Mouse (Mus musculus): ENCODE measurements around the gene Ccdc170. TPM values are rescaled to one million over a fixed set of nuclear protein-coding genes. Genes with fewer than 3 reads are reported as not detected.

The Ccdc170 gene
- polyA plus RNA-seq, 1 experiment from 2014 or later, result not detected

DNA sequence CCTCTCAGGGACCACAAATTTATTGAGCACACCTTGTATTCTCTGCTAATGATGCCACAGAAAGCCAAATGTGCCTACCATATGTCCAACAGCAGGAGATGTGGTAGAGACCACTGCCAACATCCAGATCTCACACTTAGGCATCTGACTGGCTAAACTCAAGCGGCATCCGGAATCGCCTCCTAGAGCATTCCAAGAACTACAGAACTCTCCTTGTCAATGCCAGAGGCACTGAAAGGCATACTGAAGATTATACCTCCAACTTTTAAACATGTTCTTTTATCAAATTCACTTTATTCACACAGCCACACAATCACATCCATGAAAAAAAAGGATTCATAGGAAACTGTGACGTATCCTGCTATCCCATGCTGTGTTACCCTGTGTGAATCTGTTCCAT lies 88.5 kb downstream of the Ccdc170 start:
- no peak overlapping the region for H3K9ac ChIP-seq (ENCODE audit: low read depth, low read length)
- no peaks in the 10 kb centered on the region for H3K36me3 ChIP-seq (ENCODE audit: control insufficient read depth, insufficient read depth)
- no peak overlapping the region for H3K4me3 ChIP-seq (ENCODE audit: low read depth, low read length)
- WGBS (ENCODE audit: insufficient replicate concordance), result 76% methylated on average over 4 of the region's 4 CpGs
- no peaks in the 10 kb centered on the region for H3K4me1 ChIP-seq (ENCODE audit: control insufficient read depth, low read depth, low read length)
- no peak for ATAC-seq (ENCODE audit: low read depth)
- H3K9me3 ChIP-seq (replicated peaks; ENCODE audit: control insufficient read depth, low read length), result no peaks in the 10 kb centered on the region
- no peaks in the 10 kb centered on the region for H3K27me3 ChIP-seq (ENCODE audit: control insufficient read depth, insufficient read depth, low read depth, low read length)
- H3K27ac ChIP-seq (ENCODE audit: low read length), result no peak overlapping the region
- no peak overlapping the region for H3K4me2 ChIP-seq (ENCODE audit: low read depth, low read length)

DNA sequence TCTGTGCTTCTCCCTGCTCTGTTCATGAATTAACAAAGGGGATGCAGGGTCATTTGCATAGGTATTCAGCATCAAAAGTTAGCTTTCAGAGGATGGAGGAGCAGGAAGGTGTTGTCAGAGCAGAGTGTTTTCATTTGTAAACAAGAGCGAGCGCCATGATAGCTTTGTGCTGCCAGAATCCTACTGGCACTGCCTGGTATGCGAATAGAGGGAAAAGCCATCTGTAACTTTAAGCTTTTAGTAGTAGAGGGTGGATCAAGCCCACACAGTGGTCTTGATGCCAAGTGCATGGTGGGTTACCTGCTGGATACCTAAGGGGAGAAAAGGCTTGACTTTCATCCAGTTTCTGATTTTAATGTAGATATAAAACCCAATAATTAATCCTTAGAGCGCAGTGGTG lies 89.0 kb downstream of the Ccdc170 start:
- no peak for ATAC-seq (ENCODE audit: low read depth)
- no peaks in the 10 kb centered on the region for H3K4me1 ChIP-seq (ENCODE audit: control insufficient read depth, low read depth, low read length)

GRCm38 (mm10) chr10:4581905-4582304 lies 99.6 kb downstream of the Ccdc170 start:
- no peak overlapping the region for H3K4me3 ChIP-seq (ENCODE audit: low read depth, low read length)
- H3K4me2 ChIP-seq (ENCODE audit: low read depth, low read length), result no peak overlapping the region
- no peak for ATAC-seq (ENCODE audit: low read depth)
- no peaks in the 10 kb centered on the region for H3K27me3 ChIP-seq (ENCODE audit: control insufficient read depth, insufficient read depth, low read depth, low read length)
- no peaks in the 10 kb centered on the region for H3K9me3 ChIP-seq (replicated peaks; ENCODE audit: control insufficient read depth, low read length)
- H3K27ac ChIP-seq (ENCODE audit: low read length), result no peak overlapping the region
- H3K4me1 ChIP-seq (ENCODE audit: control insufficient read depth, low read depth, low read length), result no peaks in the 10 kb centered on the region
- 63% methylated on average over 5 of the region's 5 CpGs for WGBS (ENCODE audit: insufficient replicate concordance)
- no peaks in the 10 kb centered on the region for H3K36me3 ChIP-seq (ENCODE audit: control insufficient read depth, insufficient read depth)
- no peak overlapping the region for H3K9ac ChIP-seq (ENCODE audit: low read depth, low read length)

More for the DNA sequence above, 89.0 kb downstream of the Ccdc170 start:
- Histone ChIP-seq H3K4me3 (ENCODE audit: low read depth, low read length) (no peak overlapping the region), H3K9me3 (replicated peaks; ENCODE audit: control insufficient read depth, low read length) (no peaks in the 10 kb centered on the region), H3K9ac (ENCODE audit: low read depth, low read length) (no peak overlapping the region), H3K4me2 (ENCODE audit: low read depth, low read length) (no peak overlapping the region), H3K27me3 (ENCODE audit: control insufficient read depth, insufficient read depth, low read depth, low read length) (no peaks in the 10 kb centered on the region), H3K36me3 (ENCODE audit: control insufficient read depth, insufficient read depth) (no peaks in the 10 kb centered on the region), H3K27ac (ENCODE audit: low read length) (no peak overlapping the region)
- WGBS (ENCODE audit: insufficient replicate concordance), result 68% methylated on average over 4 of the region's 4 CpGs

- WGBS (ENCODE audit: insufficient replicate concordance), result 64% methylated on average over 6 of the region's 6 CpGs
- Histone ChIP-seq H3K4me2 (ENCODE audit: low read depth, low read length) (no peak overlapping the region), H3K27me3 (ENCODE audit: control insufficient read depth, insufficient read depth, low read depth, low read length) (no peaks in the 10 kb centered on the region), H3K36me3 (ENCODE audit: control insufficient read depth, insufficient read depth) (no peaks in the 10 kb centered on the region), H3K4me1 (ENCODE audit: control insufficient read depth, low read depth, low read length) (no peaks in the 10 kb centered on the region), H3K4me3 (ENCODE audit: low read depth, low read length) (no peak overlapping the region), H3K27ac (ENCODE audit: low read length) (no peak overlapping the region), H3K9me3 (replicated peaks; ENCODE audit: control insufficient read depth, low read length) (no peaks in the 10 kb centered on the region), H3K9ac (ENCODE audit: low read depth, low read length) (no peak overlapping the region)
- ATAC-seq (ENCODE audit: low read depth), result no peak
Measured at GRCm38 (mm10) chr10:4586691-4587090, 104.4 kb downstream of the Ccdc170 start.

GRCm38 (mm10) chr10:4589576-4589975 lies 107.3 kb downstream of the Ccdc170 start:
- ATAC-seq (ENCODE audit: low read depth), result no peak
- Histone ChIP-seq H3K36me3 (ENCODE audit: control insufficient read depth, insufficient read depth) (no peaks in the 10 kb centered on the region), H3K4me1 (ENCODE audit: control insufficient read depth, low read depth, low read length) (no peaks in the 10 kb centered on the region), H3K27ac (ENCODE audit: low read length) (no peak overlapping the region), H3K9me3 (replicated peaks; ENCODE audit: control insufficient read depth, low read length) (no peaks in the 10 kb centered on the region), H3K4me3 (ENCODE audit: low read depth, low read length) (no peak overlapping the region), H3K4me2 (ENCODE audit: low read depth, low read length) (no peak overlapping the region), H3K27me3 (ENCODE audit: control insufficient read depth, insufficient read depth, low read depth, low read length) (no peaks in the 10 kb centered on the region), H3K9ac (ENCODE audit: low read depth, low read length) (no peak overlapping the region)
- WGBS (ENCODE audit: insufficient replicate concordance), result 52% methylated on average over 4 of the region's 4 CpGs

DNA sequence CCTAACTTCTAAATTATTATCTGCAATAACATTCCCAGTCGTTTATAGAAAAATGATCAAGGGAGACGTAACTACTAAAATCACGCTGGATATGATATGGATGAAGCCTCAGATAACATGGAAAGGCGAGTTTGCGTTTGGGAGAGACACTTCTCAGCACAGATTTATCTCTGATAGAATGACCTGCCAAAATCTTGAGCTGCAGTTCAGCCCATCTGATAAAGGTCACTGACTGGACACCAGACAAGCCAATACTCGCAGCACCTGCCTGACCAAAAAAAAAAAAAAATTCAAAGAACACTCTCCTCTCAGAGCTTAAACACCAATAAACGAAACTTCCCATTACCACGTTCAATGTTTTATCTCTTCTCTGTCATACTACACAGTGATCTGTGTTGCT lies 108.7 kb downstream of the Ccdc170 start:
- WGBS (ENCODE audit: insufficient replicate concordance), result 56% methylated on average over 8 of the region's 8 CpGs
- Histone ChIP-seq H3K36me3 (ENCODE audit: control insufficient read depth, insufficient read depth) (no peaks in the 10 kb centered on the region), H3K27me3 (ENCODE audit: control insufficient read depth, insufficient read depth, low read depth, low read length) (no peaks in the 10 kb centered on the region), H3K4me1 (ENCODE audit: control insufficient read depth, low read depth, low read length) (no peaks in the 10 kb centered on the region), H3K9me3 (replicated peaks; ENCODE audit: control insufficient read depth, low read length) (no peaks in the 10 kb centered on the region), H3K27ac (ENCODE audit: low read length) (no peak overlapping the region), H3K4me3 (ENCODE audit: low read depth, low read length) (no peak overlapping the region), H3K4me2 (ENCODE audit: low read depth, low read length) (no peak overlapping the region), H3K9ac (ENCODE audit: low read depth, low read length) (no peak overlapping the region)
- ATAC-seq (ENCODE audit: low read depth), result no peak

DNA sequence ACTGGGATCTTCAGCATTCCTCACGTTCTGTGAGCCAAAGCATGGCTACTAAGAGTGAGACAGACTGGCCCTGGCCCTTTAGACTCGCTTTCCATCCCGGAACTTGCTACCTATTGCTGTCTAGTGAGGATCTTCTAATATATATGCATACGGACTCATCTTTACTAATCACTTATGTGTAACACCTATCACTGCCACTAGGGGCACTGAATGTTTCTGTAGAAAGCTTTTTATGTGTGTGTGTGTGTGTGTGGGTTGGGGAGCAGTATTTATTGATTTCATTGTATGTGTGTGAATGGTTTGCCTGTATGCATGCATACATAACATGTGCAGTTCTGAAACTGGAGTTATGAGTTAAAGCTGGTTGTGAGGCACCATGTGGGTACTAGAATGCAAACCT lies 111.5 kb downstream of the Ccdc170 start:
- no peak overlapping the region for H3K27ac ChIP-seq (ENCODE audit: low read length)
- H3K27me3 ChIP-seq (ENCODE audit: control insufficient read depth, insufficient read depth, low read depth, low read length), result no peaks in the 10 kb centered on the region
- WGBS (ENCODE audit: insufficient replicate concordance), result 49% methylated on average over 4 of the region's 4 CpGs
- H3K9me3 ChIP-seq (replicated peaks; ENCODE audit: control insufficient read depth, low read length), result no peaks in the 10 kb centered on the region
- H3K36me3 ChIP-seq (ENCODE audit: control insufficient read depth, insufficient read depth), result no peaks in the 10 kb centered on the region
- no peak for ATAC-seq (ENCODE audit: low read depth)
- no peaks in the 10 kb centered on the region for H3K4me1 ChIP-seq (ENCODE audit: control insufficient read depth, low read depth, low read length)
- H3K9ac ChIP-seq (ENCODE audit: low read depth, low read length), result no peak overlapping the region
- no peak overlapping the region for H3K4me3 ChIP-seq (ENCODE audit: low read depth, low read length)
- H3K4me2 ChIP-seq (ENCODE audit: low read depth, low read length), result no peak overlapping the region

DNA sequence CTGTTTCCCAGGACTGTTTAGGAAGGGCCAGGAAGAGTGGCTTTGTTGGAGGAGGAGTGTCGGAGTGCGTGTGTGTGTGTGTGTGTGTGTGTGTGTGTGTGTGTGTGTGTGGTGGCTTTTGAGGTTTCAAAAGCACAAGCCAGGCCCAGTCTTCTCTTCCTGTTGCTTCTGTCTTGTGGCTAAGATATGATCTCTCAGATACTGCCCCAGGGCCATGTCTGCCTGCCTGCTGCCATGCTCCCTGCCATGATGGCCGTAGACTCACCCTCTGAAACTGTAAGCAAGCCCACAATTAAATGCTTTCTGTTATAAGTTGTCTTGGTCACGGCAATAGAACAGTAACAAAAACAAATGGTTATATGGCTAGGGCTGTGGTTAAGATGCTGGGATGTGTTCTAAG lies 114.9 kb downstream of the Ccdc170 start:
- ATAC-seq (ENCODE audit: low read depth), result no peak
- Histone ChIP-seq H3K36me3 (ENCODE audit: control insufficient read depth, insufficient read depth) (no peaks in the 10 kb centered on the region), H3K4me1 (ENCODE audit: control insufficient read depth, low read depth, low read length) (no peaks in the 10 kb centered on the region), H3K4me3 (ENCODE audit: low read depth, low read length) (no peak overlapping the region), H3K27me3 (ENCODE audit: control insufficient read depth, insufficient read depth, low read depth, low read length) (no peaks in the 10 kb centered on the region), H3K27ac (ENCODE audit: low read length) (no peak overlapping the region), H3K9me3 (replicated peaks; ENCODE audit: control insufficient read depth, low read length) (peaks cover 2% of the 10 kb centered on the region; the same call in 1 of the 2 replicates), H3K4me2 (ENCODE audit: low read depth, low read length) (no peak overlapping the region), H3K9ac (ENCODE audit: low read depth, low read length) (no peak overlapping the region)
- 46% methylated on average over 4 of the region's 4 CpGs for WGBS (ENCODE audit: insufficient replicate concordance)

- Histone ChIP-seq H3K36me3 (ENCODE audit: control insufficient read depth, insufficient read depth) (no peaks in the 10 kb centered on the region), H3K4me2 (ENCODE audit: low read depth, low read length) (no peak overlapping the region), H3K27me3 (ENCODE audit: control insufficient read depth, insufficient read depth, low read depth, low read length) (no peaks in the 10 kb centered on the region), H3K4me1 (ENCODE audit: control insufficient read depth, low read depth, low read length) (no peaks in the 10 kb centered on the region), H3K9ac (ENCODE audit: low read depth, low read length) (no peak overlapping the region), H3K4me3 (ENCODE audit: low read depth, low read length) (no peak overlapping the region), H3K9me3 (replicated peaks; ENCODE audit: control insufficient read depth, low read length) (peaks cover 2% of the 10 kb centered on the region; the same call in 1 of the 2 replicates), H3K27ac (ENCODE audit: low read length) (no peak overlapping the region)
- 53% methylated on average over 10 of the region's 10 CpGs for WGBS (ENCODE audit: insufficient replicate concordance)
- ATAC-seq (ENCODE audit: low read depth), result no peak
Measured at GRCm38 (mm10) chr10:4598244-4598842, 116.0 kb downstream of the Ccdc170 start.
